Mouse (Mus musculus): ENCODE results near the gene Lypd6.

GRCm38 (mm10) chr2:50069571-50070295 lies 3.5 kb downstream of the Lypd6 start:
- TF ChIP-seq GATA1 (IDR thresholded peaks at IDR 0.05; ENCODE audit: low read length) = no peak
- TF ChIP-seq TAL1 (IDR thresholded peaks at IDR 0.05; ENCODE audit: low read length) = no peak
